Mouse (Mus musculus): Measurements from ENCODE around the gene Aplnr. TPM values are rescaled to one million over a fixed set of nuclear protein-coding genes. Genes with fewer than 3 reads are reported as not detected.

Aplnr gene
- polyA plus RNA-seq, 1 experiment from 2014 or later = 36.6 TPM

- no peaks in the 10 kb centered on the region for H3K27me3 ChIP-seq (ENCODE audit: control insufficient read depth, insufficient read depth, low read length)
- no peak overlapping the region for H3K4me3 ChIP-seq (ENCODE audit: low read depth, low read length)
- H3K27ac ChIP-seq (ENCODE audit: low read depth, low read length) = no peak overlapping the region
- no peaks in the 10 kb centered on the region for H3K4me1 ChIP-seq (replicated peaks; ENCODE audit: control insufficient read depth, insufficient read depth, low read length)
- no peak overlapping the region for H3K9ac ChIP-seq (ENCODE audit: low read depth, low read length)
- ATAC-seq (ENCODE audit: low FRiP score) = no peak
- 90% methylated on average over 11 of the region's 11 CpGs for WGBS
- no peak overlapping the region for H3K4me2 ChIP-seq (replicated peaks; ENCODE audit: low read depth, low read length)
- no peak for DNase-seq (ENCODE audit: low spot score)
- no peaks in the 10 kb centered on the region for H3K9me3 ChIP-seq (ENCODE audit: control insufficient read depth, low read length)
- no peaks in the 10 kb centered on the region for H3K36me3 ChIP-seq (ENCODE audit: control insufficient read depth, insufficient read depth, low read length)
Observed at GRCm38 (mm10) chr2:85105426-85106013, 30.5 kb upstream of the Aplnr start.

- DNase-seq (ENCODE audit: low spot score) (no peak), ATAC-seq (ENCODE audit: low FRiP score) (no peak)
- no peak overlapping the region for H3K4me2 ChIP-seq (replicated peaks; ENCODE audit: low read depth, low read length)
- no peaks in the 10 kb centered on the region for H3K4me1 ChIP-seq (replicated peaks; ENCODE audit: control insufficient read depth, insufficient read depth, low read length)
- no peak overlapping the region for H3K4me3 ChIP-seq (ENCODE audit: low read depth, low read length)
- H3K9me3 ChIP-seq (ENCODE audit: control insufficient read depth, low read length) = no peaks in the 10 kb centered on the region
- no peak overlapping the region for H3K9ac ChIP-seq (ENCODE audit: low read depth, low read length)
- 84% methylated on average over 7 of the region's 7 CpGs for WGBS
- H3K27me3 ChIP-seq (ENCODE audit: control insufficient read depth, insufficient read depth, low read length) = no peaks in the 10 kb centered on the region
- H3K36me3 ChIP-seq (ENCODE audit: control insufficient read depth, insufficient read depth, low read length) = no peaks in the 10 kb centered on the region
- H3K27ac ChIP-seq (ENCODE audit: low read depth, low read length) = no peak overlapping the region
Observed at GRCm38 (mm10) chr2:85106068-85106790, 29.8 kb upstream of the Aplnr start.

- DNase-seq (ENCODE audit: low spot score) = no peak
- H3K4me3 ChIP-seq (ENCODE audit: low read depth, low read length) = no peak overlapping the region
- H3K27me3 ChIP-seq (ENCODE audit: control insufficient read depth, insufficient read depth, low read length) = no peaks in the 10 kb centered on the region
- WGBS = 86% methylated on average over 4 of the region's 4 CpGs
- no peaks in the 10 kb centered on the region for H3K9me3 ChIP-seq (ENCODE audit: control insufficient read depth, low read length)
- H3K4me2 ChIP-seq (replicated peaks; ENCODE audit: low read depth, low read length) = no peak overlapping the region
- no peaks in the 10 kb centered on the region for H3K4me1 ChIP-seq (replicated peaks; ENCODE audit: control insufficient read depth, insufficient read depth, low read length)
- no peak for ATAC-seq (ENCODE audit: low FRiP score)
- no peaks in the 10 kb centered on the region for H3K36me3 ChIP-seq (ENCODE audit: control insufficient read depth, insufficient read depth, low read length)
- no peak overlapping the region for H3K9ac ChIP-seq (ENCODE audit: low read depth, low read length)
- H3K27ac ChIP-seq (ENCODE audit: low read depth, low read length) = no peak overlapping the region
Observed at GRCm38 (mm10) chr2:85106941-85107340, 29.1 kb upstream of the Aplnr start.

GRCm38 (mm10) chr2:85110288-85110875, 25.6 kb upstream of the Aplnr start:
- ATAC-seq (ENCODE audit: low FRiP score) = no peak
- H3K27me3 ChIP-seq (ENCODE audit: control insufficient read depth, insufficient read depth, low read length) = no peaks in the 10 kb centered on the region
- no peak overlapping the region for H3K9ac ChIP-seq (ENCODE audit: low read depth, low read length)
- H3K4me1 ChIP-seq (replicated peaks; ENCODE audit: control insufficient read depth, insufficient read depth, low read length) = no peaks in the 10 kb centered on the region
- H3K9me3 ChIP-seq (ENCODE audit: control insufficient read depth, low read length) = no peaks in the 10 kb centered on the region
- DNase-seq (ENCODE audit: low spot score) = no peak
- no peak overlapping the region for H3K27ac ChIP-seq (ENCODE audit: low read depth, low read length)
- H3K4me2 ChIP-seq (replicated peaks; ENCODE audit: low read depth, low read length) = no peak overlapping the region
- H3K4me3 ChIP-seq (ENCODE audit: low read depth, low read length) = no peak overlapping the region
- 89% methylated on average over 9 of the region's 9 CpGs for WGBS
- no peaks in the 10 kb centered on the region for H3K36me3 ChIP-seq (ENCODE audit: control insufficient read depth, insufficient read depth, low read length)

- Histone ChIP-seq H3K27me3 (ENCODE audit: control insufficient read depth, insufficient read depth, low read length) (no peaks in the 10 kb centered on the region), H3K27ac (ENCODE audit: low read depth, low read length) (no peak overlapping the region), H3K4me1 (replicated peaks; ENCODE audit: control insufficient read depth, insufficient read depth, low read length) (no peaks in the 10 kb centered on the region), H3K4me2 (replicated peaks; ENCODE audit: low read depth, low read length) (no peak overlapping the region), H3K36me3 (ENCODE audit: control insufficient read depth, insufficient read depth, low read length) (no peaks in the 10 kb centered on the region), H3K9me3 (ENCODE audit: control insufficient read depth, low read length) (no peaks in the 10 kb centered on the region), H3K9ac (ENCODE audit: low read depth, low read length) (no peak overlapping the region), H3K4me3 (ENCODE audit: low read depth, low read length) (no peak overlapping the region)
- 29% methylated on average over 5 of the region's 5 CpGs for WGBS
- ATAC-seq (ENCODE audit: low FRiP score) (peak; percentile 78), DNase-seq (ENCODE audit: low spot score) (peak; percentile 77)
Observed at GRCm38 (mm10) chr2:85123187-85123868, 12.7 kb upstream of the Aplnr start.

GRCm38 (mm10) chr2:85123869-85124535, 12.0 kb upstream of the Aplnr start:
- H3K9me3 ChIP-seq (ENCODE audit: control insufficient read depth, low read length) = no peaks in the 10 kb centered on the region
- no peaks in the 10 kb centered on the region for H3K36me3 ChIP-seq (ENCODE audit: control insufficient read depth, insufficient read depth, low read length)
- no peaks in the 10 kb centered on the region for H3K4me1 ChIP-seq (replicated peaks; ENCODE audit: control insufficient read depth, insufficient read depth, low read length)
- no peak overlapping the region for H3K4me3 ChIP-seq (ENCODE audit: low read depth, low read length)
- DNase-seq (ENCODE audit: low spot score) (peak; percentile 76), ATAC-seq (ENCODE audit: low FRiP score) (peak; percentile 89)
- WGBS = 33% methylated on average over 1 of the region's 1 CpGs
- no peak overlapping the region for H3K27ac ChIP-seq (ENCODE audit: low read depth, low read length)
- no peaks in the 10 kb centered on the region for H3K27me3 ChIP-seq (ENCODE audit: control insufficient read depth, insufficient read depth, low read length)
- H3K9ac ChIP-seq (ENCODE audit: low read depth, low read length) = no peak overlapping the region
- H3K4me2 ChIP-seq (replicated peaks; ENCODE audit: low read depth, low read length) = no peak overlapping the region

- no peak overlapping the region for H3K4me3 ChIP-seq (ENCODE audit: low read depth, low read length)
- H3K4me1 ChIP-seq (replicated peaks; ENCODE audit: control insufficient read depth, insufficient read depth, low read length) = no peaks in the 10 kb centered on the region
- H3K27me3 ChIP-seq (ENCODE audit: control insufficient read depth, insufficient read depth, low read length) = no peaks in the 10 kb centered on the region
- H3K4me2 ChIP-seq (replicated peaks; ENCODE audit: low read depth, low read length) = no peak overlapping the region
- H3K9me3 ChIP-seq (ENCODE audit: control insufficient read depth, low read length) = no peaks in the 10 kb centered on the region
- ATAC-seq (ENCODE audit: low FRiP score) (no peak), DNase-seq (ENCODE audit: low spot score) (no peak)
- no peak overlapping the region for H3K9ac ChIP-seq (ENCODE audit: low read depth, low read length)
- no peak overlapping the region for H3K27ac ChIP-seq (ENCODE audit: low read depth, low read length)
- 41% methylated on average over 6 of the region's 6 CpGs for WGBS
- no peaks in the 10 kb centered on the region for H3K36me3 ChIP-seq (ENCODE audit: control insufficient read depth, insufficient read depth, low read length)
Observed at GRCm38 (mm10) chr2:85129496-85129971, 6.5 kb upstream of the Aplnr start.

GRCm38 (mm10) chr2:85131226-85131625, 4.8 kb upstream of the Aplnr start:
- Histone ChIP-seq H3K36me3 (ENCODE audit: control insufficient read depth, insufficient read depth, low read length) (no peaks in the 10 kb centered on the region), H3K4me3 (ENCODE audit: low read depth, low read length) (no peak overlapping the region), H3K9ac (ENCODE audit: low read depth, low read length) (no peak overlapping the region), H3K4me1 (replicated peaks; ENCODE audit: control insufficient read depth, insufficient read depth, low read length) (no peaks in the 10 kb centered on the region), H3K9me3 (ENCODE audit: control insufficient read depth, low read length) (no peaks in the 10 kb centered on the region), H3K27me3 (ENCODE audit: control insufficient read depth, insufficient read depth, low read length) (no peaks in the 10 kb centered on the region), H3K27ac (ENCODE audit: low read depth, low read length) (no peak overlapping the region), H3K4me2 (replicated peaks; ENCODE audit: low read depth, low read length) (no peak overlapping the region)
- ATAC-seq (ENCODE audit: low FRiP score) (no peak), DNase-seq (ENCODE audit: low spot score) (no peak)
- WGBS = 18% methylated on average over 2 of the region's 2 CpGs

Measured in hindbrain, embryonic 11.5 days (tissue).